Mouse (Mus musculus) thymus, adult 18-20 months (tissue): ENCODE results near the gene Kcnk16.

Source experiments
- DNase-seq, 2 experiments: peaks; one replicate each; pipeline ENCODE4 v3.0.0; 2022; ENCODE audit warnings: mixed read lengths in 2 of 2

Gene Kcnk16

GRCm38 (mm10) chr14:20229437-20229836 lies 39.6 kb downstream of the Kcnk16 start:
- DNase-seq: no peak

GRCm38 (mm10) chr14:20228336-20228735 lies 40.7 kb downstream of the Kcnk16 start:
- no peak for DNase-seq

- DNase-seq: no peak
Measured at GRCm38 (mm10) chr14:20226982-20227381, 42.0 kb downstream of the Kcnk16 start.

GRCm38 (mm10) chr14:20226488-20226887 lies 42.5 kb downstream of the Kcnk16 start:
- no peak for DNase-seq

- DNase-seq: no peak
Measured at GRCm38 (mm10) chr14:20225525-20225924, 43.5 kb downstream of the Kcnk16 start.

GRCm38 (mm10) chr14:20224576-20225218 lies 44.3 kb downstream of the Kcnk16 start:
- no peak for DNase-seq

- no peak for DNase-seq
Measured at GRCm38 (mm10) chr14:20224163-20224562, 44.8 kb downstream of the Kcnk16 start.

- no peak for DNase-seq
Measured at GRCm38 (mm10) chr14:20223253-20223652, 45.7 kb downstream of the Kcnk16 start.

- no peak for DNase-seq
Measured at GRCm38 (mm10) chr14:20221083-20221482, 47.9 kb downstream of the Kcnk16 start.

GRCm38 (mm10) chr14:20219849-20220248 lies 49.1 kb downstream of the Kcnk16 start:
- no peak for DNase-seq

GRCm38 (mm10) chr14:20217299-20217864 lies 51.6 kb downstream of the Kcnk16 start:
- no peak for DNase-seq

- DNase-seq: no peak
Measured at GRCm38 (mm10) chr14:20216561-20217298, 52.3 kb downstream of the Kcnk16 start.

GRCm38 (mm10) chr14:20215826-20216225 lies 53.2 kb downstream of the Kcnk16 start:
- no peak for DNase-seq

GRCm38 (mm10) chr14:20214125-20214524 lies 54.9 kb downstream of the Kcnk16 start:
- DNase-seq: no peak

GRCm38 (mm10) chr14:20211754-20212601 lies 57.0 kb downstream of the Kcnk16 start:
- no peak for DNase-seq
